Mouse (Mus musculus) heart, adult 2 months (tissue): Measurements from ENCODE around the gene Hist2h3c2.
"Not testable (repeated sequence)": the region's sequence is repeated elsewhere in the genome, so short reads cannot be mapped to it uniquely, and the experiment has no call there.

Experiments
- CTCF ChIP-seq: fragments of 200-600 bp; IDR thresholded peaks from 2 replicates; pipeline ENCODE4 v1.8.1; 2022; ENCODE audit warnings: antibody characterized with exemption, mild to moderate bottlenecking, moderate library complexity
- EP300 ChIP-seq: fragments of 200-500 bp; IDR thresholded peaks from 2 replicates; pipeline ENCODE4 v1.6.1; 2011; ENCODE audit warnings: low read depth, low read length, control low read depth; ENCODE audit not compliant: insufficient read depth
- POLR2A ChIP-seq: fragments of 200-500 bp; IDR thresholded peaks from 2 replicates; pipeline ENCODE4 v1.6.1; 2011; ENCODE audit warnings: mild to moderate bottlenecking, low read depth, low read length, control low read depth; ENCODE audit not compliant: insufficient read depth

DNA sequence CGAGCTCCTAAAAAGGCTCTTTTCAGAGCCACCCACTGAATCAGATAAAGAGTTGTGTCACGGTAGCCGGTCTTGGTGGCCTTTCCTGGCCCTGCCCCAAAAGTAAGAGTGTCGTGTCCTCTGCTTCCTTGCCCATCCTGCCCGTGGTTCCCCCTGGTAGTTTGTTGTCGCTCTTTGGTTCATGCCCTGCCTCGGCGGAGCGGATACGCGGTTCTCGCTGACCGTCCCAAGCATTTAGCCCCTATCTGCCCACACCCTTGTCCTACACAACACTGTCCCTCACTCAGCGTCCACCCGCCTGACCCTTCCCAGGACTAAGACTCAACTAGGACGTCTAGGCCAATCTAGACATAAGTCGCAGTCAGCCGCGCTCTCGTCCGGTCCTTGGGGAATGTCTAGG is 7.1 kb upstream of the Hist2h3c2 start:
- TF ChIP-seq CTCF, POLR2A, EP300: not testable (repeated sequence)
